Comparison of ENCODE assay signal across 9 mouse cellular contexts in genomic region chr9:71960026-71960396, GRCm38 (mm10).
DNase-seq lines count a peak whose midpoint lies in the region; ATAC-seq and TF ChIP-seq lines count a peak whose summit lies in the region.
"Had no signal": no experiment of that assay in that cellular context is flagged by ENCODE, and none has a peak within 500 bp of the region (broad histone marks: within the 10 kb centered on the region; RNA-seq: fewer than 3 reads in every experiment).

No protein-coding gene starts in this region.

- peak; percentile 69 for TF ChIP-seq CTCF in heart, adult 2 months (IDR thresholded peaks at IDR 0.05)
- peak; percentile 37; the same call in 1 of the 2 replicates for TF ChIP-seq CTCF in lung, embryonic 14.5 days (IDR thresholded peaks at IDR 0.05; ENCODE audit: low read depth)
- no peak for TF ChIP-seq CTCF in olfactory bulb, adult 2 months (IDR thresholded peaks at IDR 0.05; ENCODE audit: insufficient read depth, low read depth, low read length)

- ATAC-seq in lung, embryonic 14.5 days (ENCODE audit: insufficient read depth) = no peak
- no peak for ATAC-seq in hindbrain, embryonic 14.5 days (ENCODE audit: low FRiP score)
- no peak for ATAC-seq in granulocyte monocyte progenitor cell, adult 5-6 weeks (replicated peaks; ENCODE audit: poor library complexity, severe bottlenecking)

- H3K9me3 ChIP-seq in lung, embryonic 14.5 days (ENCODE audit: low read depth, low read length) = no peaks in the 10 kb centered on the region
- H3K9me3 ChIP-seq in hindbrain, embryonic 14.5 days (ENCODE audit: control insufficient read depth, low read length) = no peaks in the 10 kb centered on the region
- H3K9me3 ChIP-seq: heart, embryonic 10.5 days had no signal

- DNase-seq in heart, adult 2 months = no peak
- DNase-seq in heart, postnatal 4 days = no peak
- DNase-seq in lung, embryonic 14.5 days = peak; percentile 67
- no peak for DNase-seq in lung, adult 18-20 months
- peak; percentile 58 for DNase-seq in hindbrain, embryonic 14.5 days (ENCODE audit: low spot score)
- DNase-seq in kidney, adult 8-10 months = no peak

- peak overlapping the region; percentile 34 for H3K4me3 ChIP-seq in heart, adult 2 months
- no peak overlapping the region for H3K4me3 ChIP-seq in lung, embryonic 14.5 days (ENCODE audit: low read depth, low read length)
- H3K4me3 ChIP-seq in hindbrain, embryonic 14.5 days (replicated peaks; ENCODE audit: low read length) = no peak overlapping the region; the same call in 1 of the 2 replicates
- H3K4me3 ChIP-seq in olfactory bulb, adult 2 months (ENCODE audit: insufficient read depth, low read depth, low read length) = peak overlapping the region; percentile 19
- H3K4me3 ChIP-seq: heart, embryonic 10.5 days had no signal

- no peaks in the 10 kb centered on the region for H3K79me2 ChIP-seq in heart, adult 2 months (replicated peaks; ENCODE audit: control insufficient read depth, insufficient read depth, low read length)

- no peak for TF ChIP-seq EP300 in heart, adult 2 months (IDR thresholded peaks at IDR 0.05; ENCODE audit: insufficient read depth, low read depth, low read length)

- H3K36me3 ChIP-seq in heart, adult 2 months (ENCODE audit: control insufficient read depth, insufficient read depth, low read length) = peaks cover 10% of the 10 kb centered on the region
- 0 out of 2 replicates have a peak, but pooled peaks cover 3% of the 10 kb centered on the region for H3K36me3 ChIP-seq in lung, embryonic 14.5 days (ENCODE audit: insufficient read depth)
- H3K36me3 ChIP-seq in hindbrain, embryonic 14.5 days (replicated peaks; ENCODE audit: control insufficient read depth, insufficient read depth) = no peaks in the 10 kb centered on the region; the same call in 1 of the 2 replicates
- H3K36me3 ChIP-seq: heart, embryonic 10.5 days had no signal

- peak overlapping the region; percentile 23; the same call in 1 of the 2 replicates for H3K9ac ChIP-seq in heart, adult 2 months (ENCODE audit: low read depth, low read length)
- no peak overlapping the region for H3K9ac ChIP-seq in lung, embryonic 14.5 days
- H3K9ac ChIP-seq in hindbrain, embryonic 14.5 days = no peak overlapping the region

- no peaks in the 10 kb centered on the region for H3K27me3 ChIP-seq in heart, adult 2 months (ENCODE audit: control insufficient read depth, insufficient read depth, low read length)
- H3K27me3 ChIP-seq in lung, embryonic 14.5 days (ENCODE audit: insufficient read depth, low read length) = no peaks in the 10 kb centered on the region
- H3K27me3 ChIP-seq in hindbrain, embryonic 14.5 days (ENCODE audit: control insufficient read depth, insufficient read depth, low read length) = no peaks in the 10 kb centered on the region

- intact Hi-C loops in heart, adult 2 months (cut with DNase I) = no loop called here

- peaks cover 6% of the 10 kb centered on the region for H3K4me1 ChIP-seq in heart, adult 2 months (ENCODE audit: control insufficient read depth, insufficient read depth, low read length)
- H3K4me1 ChIP-seq in lung, embryonic 14.5 days (ENCODE audit: insufficient read depth) = peaks cover 3% of the 10 kb centered on the region; the same call in 1 of the 2 replicates
- H3K4me1 ChIP-seq in hindbrain, embryonic 14.5 days (replicated peaks; ENCODE audit: control insufficient read depth, insufficient read depth, low read length) = peaks cover 10% of the 10 kb centered on the region
- H3K4me1 ChIP-seq in olfactory bulb, adult 2 months (ENCODE audit: control insufficient read depth, insufficient read depth, low read length) = peaks cover 3% of the 10 kb centered on the region; the same call in 1 of the 2 replicates

- TF ChIP-seq POLR2A in heart, adult 2 months (IDR thresholded peaks at IDR 0.05; ENCODE audit: insufficient read depth, low read depth, low read length) = no peak
- no peak for TF ChIP-seq POLR2A in olfactory bulb, adult 2 months (IDR thresholded peaks at IDR 0.05; ENCODE audit: insufficient read depth, low read depth, low read length)

- H3K27ac ChIP-seq in heart, adult 2 months = peak overlapping the region; percentile 72
- H3K27ac ChIP-seq in lung, embryonic 14.5 days (ENCODE audit: low read depth) = no peak overlapping the region
- H3K27ac ChIP-seq in hindbrain, embryonic 14.5 days = peak overlapping the region; percentile 67
- H3K27ac ChIP-seq in olfactory bulb, adult 2 months (ENCODE audit: insufficient read depth, low read depth, low read length) = peak overlapping the region; percentile 60
- H3K27ac ChIP-seq: heart, embryonic 10.5 days had no signal

- H3K4me2 ChIP-seq in lung, embryonic 14.5 days = no peak overlapping the region
- peak overlapping the region; percentile 41 for H3K4me2 ChIP-seq in hindbrain, embryonic 14.5 days (replicated peaks)

Comparison
In these comparisons a context has a peak if more than half of its experiments do, and no peak if none do; other contexts are left out.
1. DNase-seq: peak in lung, embryonic 14.5 days (single experiment) and hindbrain, embryonic 14.5 days (single experiment); none in heart, adult 2 months (0 of 2), heart, postnatal 4 days (single experiment), lung, adult 18-20 months (0 of 2) and kidney, adult 8-10 months (0 of 2).
2. H3K4me3 ChIP-seq: peak in heart, adult 2 months (single experiment) and olfactory bulb, adult 2 months (single experiment); none in lung, embryonic 14.5 days (single experiment) and hindbrain, embryonic 14.5 days (single experiment).